Mouse (Mus musculus): Measurements from ENCODE around the gene Parp6.
A peak's percentile ranks its signal among the peaks of the same experiment; 100 is the strongest.

Parp6 gene

DNA sequence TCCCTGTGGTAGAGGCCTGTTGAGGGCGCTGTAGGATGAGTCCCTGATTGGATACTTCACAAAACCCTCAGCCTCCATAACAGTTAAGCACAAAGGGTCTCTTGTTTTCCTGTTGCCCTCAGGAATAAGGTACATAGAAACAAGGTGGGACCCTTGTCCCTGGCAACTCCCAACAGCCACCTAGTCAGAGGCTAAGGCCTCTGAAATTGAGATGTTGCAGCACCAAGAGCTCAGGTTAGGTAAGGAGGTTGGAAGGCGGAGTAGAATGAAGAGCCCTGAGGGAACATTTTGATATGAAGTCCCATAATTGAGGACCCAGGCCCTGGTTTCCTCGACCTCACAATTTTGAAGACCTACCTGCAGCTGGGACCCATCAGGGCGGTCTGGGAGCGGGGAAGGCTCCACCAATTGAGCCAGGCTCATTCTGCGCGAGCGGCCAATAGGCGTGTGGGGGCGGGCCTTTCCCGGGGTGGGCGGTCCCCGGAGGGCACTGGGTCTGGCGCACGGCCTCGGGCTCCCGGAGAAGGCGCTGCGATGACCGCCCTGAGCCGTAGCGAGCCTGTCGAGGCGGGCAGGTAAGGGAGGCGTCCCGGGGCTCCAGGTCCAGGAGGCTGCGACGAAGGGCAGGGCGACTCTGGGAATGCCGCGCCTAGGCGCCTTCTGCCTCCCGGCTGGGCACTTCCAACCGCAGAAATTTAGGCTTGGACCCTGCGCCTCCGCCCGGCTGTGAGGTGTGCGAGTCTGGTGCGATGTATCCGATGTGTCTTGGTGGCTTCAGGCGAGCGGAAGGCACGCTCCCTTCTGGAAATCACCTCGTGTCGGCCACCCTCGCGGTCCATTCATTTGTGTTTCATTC is 62.8 kb downstream of the Parp6 start, which contains the start of gene Gramd2:
Gene Gramd2, plus strand, starts transcription at position 467 of the 856 bp plus-strand sequence.
- peak; percentile 77 to 78 for DNase-seq (ENCODE audit: low spot score in 2 of 2)

DNA sequence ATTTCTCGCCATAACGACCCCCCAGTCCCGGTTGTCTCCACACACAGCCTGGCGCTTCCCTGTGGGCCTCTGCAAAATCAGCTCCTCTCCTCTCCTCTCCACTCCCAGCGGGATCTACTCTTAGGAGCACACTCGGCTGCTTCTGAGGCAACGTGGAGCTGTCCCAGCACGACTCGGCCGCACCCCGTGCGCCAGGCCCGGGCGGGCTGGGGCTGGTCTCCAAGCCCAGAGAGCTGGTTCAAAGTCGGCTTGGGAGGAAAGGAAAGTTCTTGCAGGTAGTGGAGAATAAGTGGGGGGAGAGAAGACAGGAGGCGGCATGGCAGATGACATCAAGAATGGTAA is 63.4 kb downstream of the Parp6 start:
- no peak for DNase-seq (ENCODE audit: low spot score in 2 of 2)

DNA sequence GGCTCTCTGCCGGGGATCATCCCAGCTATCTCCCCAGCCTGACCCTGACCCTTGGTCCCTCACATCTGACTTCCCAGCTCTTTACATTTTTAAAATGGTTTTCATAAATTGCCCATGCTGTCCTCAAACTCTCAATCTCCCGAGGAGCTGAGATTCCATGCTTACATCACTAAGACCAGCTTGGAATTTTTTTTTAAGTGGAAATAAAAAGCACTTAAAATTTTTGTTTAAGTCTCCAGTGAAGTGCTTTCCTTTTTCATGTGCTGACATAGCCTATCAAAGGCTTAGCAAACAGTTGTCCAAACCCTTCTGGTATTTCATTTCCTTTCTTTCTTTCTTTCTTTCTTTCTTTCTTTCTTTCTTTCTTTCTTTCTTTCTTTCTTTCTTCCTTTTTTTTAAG is 66.9 kb downstream of the Parp6 start:
- DNase-seq (ENCODE audit: low spot score in 2 of 2), result no peak

DNA sequence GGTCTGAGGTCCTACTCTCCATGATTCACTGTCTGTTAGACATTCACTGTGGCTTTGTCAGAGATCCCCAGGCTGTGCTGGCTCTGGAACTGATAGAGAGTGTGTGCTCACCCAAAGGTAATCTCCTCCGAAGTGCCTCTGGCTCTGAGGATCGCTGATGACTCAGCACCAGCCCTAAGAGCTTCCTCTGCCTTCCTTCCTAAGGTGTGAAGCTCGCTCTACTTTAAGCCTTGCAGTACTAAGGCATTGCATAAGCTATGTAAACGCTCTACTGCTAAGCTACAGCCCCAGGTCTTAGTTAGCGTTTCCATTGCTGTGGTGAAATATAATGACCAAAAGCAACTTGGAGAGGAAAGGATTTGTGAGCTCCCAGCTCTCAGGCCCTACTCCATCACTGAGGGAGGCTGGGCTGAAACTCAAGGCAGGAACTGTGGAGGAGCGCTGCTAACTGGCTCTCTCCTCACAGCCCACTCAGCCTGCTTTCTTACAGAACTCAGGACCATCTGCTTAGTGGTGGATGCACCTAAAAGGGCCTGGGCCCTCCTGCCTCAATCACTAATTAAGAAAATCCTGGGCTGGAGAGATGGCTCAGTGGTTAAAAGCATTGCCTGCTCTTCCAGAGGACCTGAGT is 70.4 kb downstream of the Parp6 start:
- peak; percentile 66 to 70 for DNase-seq (ENCODE audit: low spot score in 2 of 2)

DNA sequence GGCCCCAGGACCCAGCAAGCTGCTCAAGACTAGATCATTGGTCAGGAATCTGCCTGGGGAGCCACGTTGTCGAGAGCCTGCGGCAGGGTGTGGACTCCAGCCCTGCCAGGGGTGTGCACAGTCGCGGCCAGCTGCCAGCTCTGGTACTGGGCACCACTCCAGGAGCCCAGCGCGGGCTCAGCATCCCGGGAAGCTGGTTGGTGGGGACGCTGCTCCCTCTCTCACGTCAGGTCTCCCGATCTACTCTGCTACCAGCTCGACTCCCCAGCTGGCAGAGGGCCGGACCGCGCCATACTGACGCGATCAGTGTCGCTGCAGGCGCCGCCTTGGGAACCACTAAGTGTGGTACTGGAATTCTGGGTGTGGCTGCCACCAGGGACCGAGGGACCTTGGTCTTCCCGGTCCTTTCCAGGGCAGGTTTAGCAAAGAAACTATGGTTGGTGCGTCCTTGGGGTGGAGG is 74.6 kb downstream of the Parp6 start:
- DNase-seq (ENCODE audit: low spot score in 2 of 2), result peak; percentile 85

DNA sequence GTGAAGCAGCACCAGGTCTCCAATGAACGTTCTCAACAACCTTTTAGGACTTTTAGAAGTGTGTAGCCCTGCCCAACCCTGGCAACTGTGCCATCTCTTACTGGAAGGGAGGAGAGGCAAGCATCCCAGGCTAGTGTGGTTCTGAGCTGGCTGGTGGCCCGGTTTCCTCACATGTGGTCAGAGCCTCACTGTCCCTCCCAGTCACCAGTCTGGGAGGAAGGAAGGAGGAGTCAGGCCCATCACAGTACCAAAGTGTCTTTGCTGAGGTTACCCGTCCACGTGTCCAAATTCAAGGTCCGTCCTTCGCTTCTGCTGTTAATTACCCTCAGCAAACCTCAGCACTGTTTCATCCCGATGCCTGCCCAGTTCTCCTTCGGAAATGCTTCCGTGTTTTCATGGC is 75.1 kb downstream of the Parp6 start:
- DNase-seq (ENCODE audit: low spot score in 2 of 2), result peak; percentile 51 to 64

DNA sequence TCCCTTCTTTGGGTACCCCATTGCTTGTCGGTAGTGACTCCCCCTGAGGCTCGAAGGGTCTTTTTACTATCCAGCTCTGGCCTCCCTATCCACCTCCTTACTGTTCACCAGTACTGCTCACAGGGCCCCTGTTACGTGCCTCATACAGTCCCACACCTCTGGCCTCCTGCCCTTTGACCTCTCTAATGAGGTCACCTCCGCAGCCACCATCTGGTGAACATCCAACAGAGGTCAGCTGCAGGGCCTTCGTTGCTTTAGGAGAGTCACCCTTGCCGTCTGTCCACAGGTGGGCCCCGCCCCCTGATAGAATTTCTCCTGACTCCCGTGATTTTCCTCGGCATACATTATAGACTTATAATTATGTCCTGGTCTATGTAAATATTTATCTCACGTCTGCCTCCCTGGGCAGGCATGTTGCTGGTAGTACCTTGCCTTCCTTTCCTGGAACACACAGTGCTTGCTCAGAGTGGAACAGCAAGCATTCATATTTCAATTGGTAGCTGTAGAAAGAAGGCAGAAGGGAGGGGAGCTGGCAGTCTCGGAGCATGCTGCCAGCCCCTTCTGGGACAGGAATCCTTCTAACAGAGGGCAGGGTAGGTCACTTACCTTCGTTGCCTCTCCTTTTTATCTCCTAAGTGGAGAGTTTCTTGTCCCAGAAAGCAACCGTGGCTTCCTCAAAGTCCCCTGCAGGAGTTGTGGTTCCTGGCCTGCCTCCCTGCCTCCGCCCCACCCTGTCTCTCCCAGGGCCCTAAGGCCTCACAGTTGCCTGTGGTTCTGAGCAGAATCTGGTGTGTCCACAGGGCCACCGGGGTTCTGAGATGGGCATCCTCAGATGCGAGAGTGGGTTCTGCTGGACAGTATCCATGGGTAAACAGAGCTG is 77.7 kb downstream of the Parp6 start:
- no peak for DNase-seq (ENCODE audit: low spot score in 2 of 2)

- no peak for DNase-seq (ENCODE audit: low spot score in 2 of 2)
Measured at GRCm38 (mm10) chr9:59695451-59695813, 78.3 kb downstream of the Parp6 start.

DNA sequence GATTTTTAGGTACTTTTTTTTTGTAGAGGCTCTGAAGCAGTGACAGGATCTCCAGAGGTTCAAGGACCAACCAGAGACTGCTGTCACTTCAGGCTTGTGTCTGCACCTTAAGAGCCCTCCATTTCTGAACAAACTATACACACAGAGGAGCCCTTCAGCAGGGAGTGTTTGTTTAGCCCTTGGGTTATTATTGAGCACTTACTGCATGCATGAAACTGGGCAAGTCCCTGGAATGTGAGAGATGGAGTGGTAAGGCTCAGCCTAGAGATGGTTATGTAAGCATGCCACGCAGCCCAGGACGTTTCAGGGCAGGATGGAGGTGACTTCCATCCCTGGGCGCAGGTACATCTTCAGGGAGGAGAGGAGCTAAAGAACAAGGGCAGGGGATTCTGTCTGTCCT is 79.3 kb downstream of the Parp6 start:
- no peak for DNase-seq (ENCODE audit: low spot score in 2 of 2)
